Mouse (Mus musculus): ENCODE measurements around the gene Sdk1. TPM values are rescaled to one million over a fixed set of nuclear protein-coding genes. Genes with fewer than 3 reads are reported as not detected.

Sdk1 gene
- total RNA-seq, 2 experiments from 2014 or later, result 14.0 to 15.4 TPM

DNA sequence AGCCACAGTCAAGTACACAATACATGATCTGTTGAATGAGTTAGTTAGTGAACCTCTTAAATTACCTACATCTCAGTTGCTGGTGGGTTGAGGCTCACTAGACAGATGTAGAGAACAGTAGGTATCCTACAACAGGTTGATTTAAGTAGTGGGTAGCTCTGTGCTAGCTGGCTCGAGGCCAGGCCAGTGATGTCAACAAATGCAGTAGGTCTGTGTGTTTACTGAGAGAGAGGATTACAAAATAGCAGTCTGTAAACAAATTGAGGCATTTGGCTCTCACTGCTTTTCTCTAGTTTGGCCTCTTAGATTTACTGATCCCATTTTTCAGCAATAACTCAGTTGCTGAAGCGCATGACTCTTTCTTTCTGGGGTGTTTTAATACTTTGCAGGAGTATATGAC lies 70.5 kb downstream of the Sdk1 start:
- DNase-seq (ENCODE audit: low spot score in 2 of 2), result no peak
- intact Hi-C loops (cut with DNase I), result no loop called here

DNA sequence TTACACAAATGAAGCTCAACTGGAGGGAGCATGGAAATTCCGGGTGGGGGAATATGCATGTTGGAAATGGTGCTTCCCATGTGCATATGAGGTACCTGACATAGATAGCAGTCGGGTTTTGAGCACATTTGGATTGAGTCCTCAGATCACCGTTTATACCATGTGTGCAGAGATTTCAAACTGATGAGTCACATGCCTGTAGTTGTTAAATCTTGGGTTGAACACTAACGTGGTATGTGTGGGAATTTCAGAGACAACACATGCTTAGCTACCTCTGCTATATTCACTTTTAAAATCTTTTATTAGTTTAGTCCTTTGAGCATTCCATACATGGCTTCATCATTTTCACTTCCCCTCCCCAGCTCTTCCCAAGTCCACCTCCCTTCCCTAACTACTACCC lies 71.0 kb downstream of the Sdk1 start:
- intact Hi-C loops (cut with DNase I), result no loop called here
- no peak for DNase-seq (ENCODE audit: low spot score in 2 of 2)

DNA sequence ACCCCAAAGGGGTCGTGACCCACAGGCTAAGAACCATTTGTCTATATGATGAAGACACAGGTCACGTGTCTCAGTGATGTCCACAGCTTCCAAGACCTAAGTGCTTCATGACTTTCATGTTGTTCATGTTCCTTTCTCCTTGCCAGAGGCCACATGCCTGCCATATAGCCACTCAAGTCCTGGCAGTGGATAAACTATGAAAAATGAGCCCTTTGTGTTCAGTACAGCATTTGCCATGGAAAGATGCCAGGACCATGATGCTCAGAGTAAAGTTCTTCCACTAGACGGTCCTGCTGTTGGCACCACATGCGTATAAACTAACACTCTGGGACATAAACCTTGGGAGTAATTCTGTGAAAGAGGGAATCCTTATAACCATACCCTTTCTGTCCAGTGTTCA lies 75.8 kb downstream of the Sdk1 start:
- no peak for DNase-seq (ENCODE audit: low spot score in 2 of 2)
- intact Hi-C loops (cut with DNase I), result no loop called here

DNA sequence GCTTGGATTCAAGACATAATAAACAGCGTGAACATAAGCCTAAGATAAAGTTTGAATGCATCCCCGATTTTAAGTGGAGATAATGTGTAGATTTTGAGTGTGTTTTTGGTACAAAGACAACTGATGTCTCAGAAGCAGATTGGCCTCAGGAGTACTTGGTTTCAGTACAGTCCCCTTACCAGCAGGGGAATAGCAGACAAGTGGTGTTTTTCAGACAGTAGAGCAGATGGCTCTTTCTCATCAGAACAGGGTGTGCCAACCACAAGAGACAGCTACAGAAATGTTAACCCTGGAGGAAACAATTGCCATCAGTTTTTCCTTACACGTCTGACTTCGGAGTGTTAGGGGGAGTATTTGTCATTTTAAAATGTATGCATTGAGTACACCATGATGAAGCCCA lies 83.6 kb downstream of the Sdk1 start:
- intact Hi-C loops (cut with DNase I), result no loop called here
- DNase-seq (ENCODE audit: low spot score in 2 of 2), result peak in 1 of 2 experiments; percentile 63

DNA sequence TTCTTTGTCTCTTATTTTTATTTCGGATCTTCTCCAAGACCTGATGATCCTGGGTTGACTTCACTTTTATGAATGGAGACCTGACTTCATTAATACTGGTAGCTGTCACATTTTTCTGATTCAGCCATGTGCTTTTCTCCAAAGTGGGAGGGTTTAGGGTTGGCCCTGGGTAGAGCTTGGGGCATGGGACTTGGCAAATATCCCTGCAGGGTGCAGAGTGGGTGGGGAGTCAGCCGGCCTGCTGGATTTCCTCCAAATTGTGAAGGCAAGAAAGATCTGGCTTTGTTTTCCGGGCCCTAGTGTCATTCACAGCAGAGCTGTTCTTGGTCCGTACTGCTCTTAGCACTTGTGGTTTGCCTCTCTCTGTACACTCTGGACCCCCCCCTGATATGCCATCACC lies 103.1 kb downstream of the Sdk1 start:
- DNase-seq (ENCODE audit: low spot score in 2 of 2), result no peak
- intact Hi-C loops (cut with DNase I), result no loop called here

DNA sequence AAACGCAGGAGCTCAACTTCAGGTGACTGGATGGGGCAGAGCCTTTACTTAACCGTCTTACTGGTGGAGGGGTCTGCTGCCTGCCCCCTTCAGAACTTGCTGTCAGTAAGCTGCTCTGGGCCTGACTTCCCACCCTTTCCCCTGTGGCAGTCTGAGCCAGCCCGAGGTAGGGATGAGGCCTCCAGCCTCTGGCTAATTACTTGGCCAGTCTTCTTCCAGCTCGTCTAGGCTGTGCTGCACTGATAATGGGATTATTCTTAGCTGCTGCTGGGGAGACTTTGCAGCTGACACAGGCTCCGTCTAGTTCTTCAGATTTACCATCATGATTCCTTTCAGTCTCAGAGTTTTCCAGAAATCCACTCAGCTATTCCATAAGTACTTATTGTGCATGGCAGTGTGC lies 104.2 kb downstream of the Sdk1 start:
- no peak for DNase-seq (ENCODE audit: low spot score in 2 of 2)
- intact Hi-C loops (cut with DNase I), result no loop called here

DNA sequence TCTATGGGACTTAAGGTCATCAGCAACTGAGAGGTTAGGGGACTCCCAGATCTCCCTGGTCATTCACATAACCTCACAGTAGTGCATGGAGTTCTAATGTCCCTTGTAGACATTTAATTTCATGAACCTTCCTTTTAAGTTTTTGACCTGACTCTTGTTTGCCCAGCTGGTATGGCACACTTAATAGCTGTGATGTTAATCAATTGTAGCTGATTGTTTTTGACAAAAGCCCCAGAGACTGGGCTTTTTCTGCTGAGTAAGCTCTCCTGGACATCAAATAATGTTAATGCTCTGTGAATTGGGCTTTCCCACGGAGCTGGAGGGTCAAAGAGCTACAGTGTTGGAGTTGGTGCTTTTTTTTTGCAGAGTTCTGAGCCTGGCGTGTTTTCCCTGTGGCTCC lies 121.4 kb downstream of the Sdk1 start:
- intact Hi-C loops (cut with DNase I), result no loop called here
- DNase-seq (ENCODE audit: low spot score in 2 of 2), result no peak

DNA sequence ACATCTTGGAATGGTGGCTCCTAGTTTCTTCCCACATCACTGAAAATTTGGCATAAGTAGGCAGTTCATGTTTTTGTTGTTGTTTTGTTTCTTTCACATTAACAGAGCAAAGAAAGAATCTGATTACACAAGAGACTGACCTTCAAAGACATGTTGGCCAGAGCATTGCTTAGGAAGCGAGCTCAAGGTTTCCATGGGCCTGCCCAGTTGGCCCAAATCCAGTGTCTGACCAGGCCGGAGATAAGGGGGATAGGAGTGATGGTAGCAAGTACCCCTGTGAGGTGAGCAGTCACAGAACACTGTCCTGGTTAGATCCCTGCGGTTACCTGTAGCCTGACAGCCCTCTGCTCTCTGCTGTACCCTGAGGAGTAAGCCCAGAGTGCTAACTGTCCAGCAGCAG lies 122.7 kb downstream of the Sdk1 start:
- no peak for DNase-seq (ENCODE audit: low spot score in 2 of 2)
- intact Hi-C loops (cut with DNase I), result no loop called here

DNA sequence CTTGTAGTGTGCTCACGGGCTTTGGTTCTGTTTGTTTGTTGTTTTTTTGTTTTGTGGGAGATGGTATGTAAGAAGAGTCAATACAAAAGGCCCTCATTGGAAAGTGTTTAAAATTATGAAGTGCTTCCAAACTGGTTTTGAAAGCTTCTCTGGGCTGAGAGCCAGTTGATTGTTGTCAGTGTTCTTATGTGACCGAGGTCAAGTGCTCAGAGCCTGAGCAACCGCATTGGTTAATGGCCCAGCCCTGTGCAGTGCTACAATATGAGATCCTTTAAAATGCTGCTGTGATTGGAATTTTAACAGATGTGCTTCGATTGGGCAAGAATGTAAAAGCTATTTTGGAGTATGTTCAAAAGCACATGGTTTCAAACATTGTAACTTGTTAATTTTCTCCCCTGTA lies 127.3 kb downstream of the Sdk1 start:
- DNase-seq (ENCODE audit: low spot score in 2 of 2), result no peak
- intact Hi-C loops (cut with DNase I), result no loop called here

DNA sequence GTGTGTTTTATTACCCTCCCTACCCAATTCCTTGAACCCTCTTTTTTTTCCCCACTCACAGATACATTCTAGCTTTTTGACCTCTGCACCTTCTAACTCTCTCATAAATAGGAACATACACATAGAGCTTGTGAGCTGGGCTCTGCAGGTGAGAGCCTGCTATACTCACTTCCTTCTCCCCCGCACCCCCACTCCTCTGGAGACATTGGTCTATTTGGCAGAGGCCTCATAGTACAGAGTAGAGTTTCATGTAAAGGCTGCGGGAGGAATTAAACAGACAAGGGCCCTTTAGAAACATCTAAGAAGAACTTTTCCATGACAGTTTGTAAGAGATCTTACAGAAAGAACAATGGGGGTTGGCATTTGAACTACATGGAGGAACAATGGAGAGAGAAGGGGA lies 133.5 kb downstream of the Sdk1 start:
- no peak for DNase-seq (ENCODE audit: low spot score in 2 of 2)
- intact Hi-C loops (cut with DNase I), result no loop called here

DNA sequence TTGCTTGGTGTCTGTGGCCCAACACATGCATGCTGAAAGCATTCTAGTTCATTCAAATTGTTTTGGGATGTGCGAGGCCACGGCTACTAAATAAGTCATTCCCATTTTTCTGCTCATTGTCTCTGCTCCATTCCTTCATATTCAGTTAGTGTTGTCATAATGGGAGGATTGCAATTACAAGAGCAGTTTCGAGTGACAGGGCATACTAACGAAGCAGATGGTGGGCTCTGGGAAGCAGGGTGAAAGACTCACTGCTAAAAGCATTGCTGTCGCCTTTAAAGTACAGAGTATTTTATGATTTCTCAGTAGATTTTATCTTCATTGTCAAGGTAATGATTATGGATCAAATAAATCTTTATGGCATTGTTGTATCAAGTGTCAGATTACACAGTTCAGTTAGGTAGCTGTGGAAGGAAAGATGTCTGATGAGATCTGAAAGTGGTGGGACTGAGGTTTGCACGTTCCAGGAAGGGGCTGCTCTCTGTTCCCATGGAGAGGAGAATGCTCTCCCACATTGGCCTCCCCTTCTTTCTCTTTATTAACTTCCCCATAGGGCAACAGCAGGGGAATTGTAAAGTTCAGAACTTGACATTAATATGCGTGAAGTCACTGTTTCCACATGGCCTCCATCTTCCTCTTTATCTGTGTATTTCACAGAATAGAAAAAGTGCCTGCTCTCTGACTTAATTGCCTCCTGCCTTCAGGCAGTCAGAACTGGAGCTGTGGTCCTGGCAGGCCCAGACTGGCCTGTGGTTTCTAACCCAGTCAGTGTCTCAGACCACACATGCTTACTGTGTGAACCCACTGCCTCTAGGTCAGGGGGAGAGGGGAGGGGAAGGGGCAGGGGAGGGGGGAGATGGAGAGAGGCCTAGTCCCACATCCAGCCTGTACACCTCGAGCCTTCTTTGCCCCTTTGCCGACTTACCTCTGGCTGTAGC lies 138.8 kb downstream of the Sdk1 start:
- intact Hi-C loops (cut with DNase I), result no loop called here
- DNase-seq (ENCODE audit: low spot score in 2 of 2), result no peak

DNA sequence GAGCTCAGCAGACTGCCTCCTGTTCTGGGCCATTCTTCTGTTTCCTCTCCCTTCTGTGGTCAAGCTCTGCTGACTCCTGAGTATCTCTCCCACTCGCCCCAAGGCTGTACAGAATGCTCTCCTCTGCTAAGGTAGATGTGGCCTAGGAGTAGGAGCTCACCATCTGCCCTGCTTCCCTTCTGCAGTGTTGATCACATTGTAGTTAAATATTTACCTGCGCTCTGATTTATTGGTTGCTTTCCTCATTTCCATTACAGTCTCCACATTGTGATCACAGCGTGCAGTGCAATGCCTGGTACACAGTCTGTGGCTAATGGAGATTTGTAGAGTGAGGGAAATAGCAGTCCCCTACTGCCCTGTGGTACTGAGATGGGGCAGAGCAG lies 139.5 kb downstream of the Sdk1 start:
- intact Hi-C loops (cut with DNase I), result no loop called here
- no peak for DNase-seq (ENCODE audit: low spot score in 2 of 2)

DNA sequence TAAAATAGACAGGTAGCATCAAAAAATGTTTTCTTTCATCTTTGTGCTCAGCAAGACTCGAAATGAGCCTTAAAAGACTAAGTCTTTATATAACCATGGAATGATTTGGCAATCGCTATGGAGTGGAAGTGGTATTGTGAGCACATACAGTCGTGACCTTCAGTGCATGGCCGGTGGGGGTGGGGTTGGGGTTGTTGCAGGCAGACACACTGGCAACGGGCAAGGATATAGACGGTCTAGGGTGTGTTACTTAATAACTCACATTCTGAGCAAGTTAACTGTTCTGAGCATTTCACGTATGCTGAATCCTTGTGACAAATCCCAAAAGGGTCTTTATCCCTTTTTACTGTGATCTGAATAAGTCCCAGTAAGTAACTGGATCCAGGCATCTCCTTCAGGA lies 140.3 kb downstream of the Sdk1 start:
- intact Hi-C loops (cut with DNase I), result no loop called here
- no peak for DNase-seq (ENCODE audit: low spot score in 2 of 2)

DNA sequence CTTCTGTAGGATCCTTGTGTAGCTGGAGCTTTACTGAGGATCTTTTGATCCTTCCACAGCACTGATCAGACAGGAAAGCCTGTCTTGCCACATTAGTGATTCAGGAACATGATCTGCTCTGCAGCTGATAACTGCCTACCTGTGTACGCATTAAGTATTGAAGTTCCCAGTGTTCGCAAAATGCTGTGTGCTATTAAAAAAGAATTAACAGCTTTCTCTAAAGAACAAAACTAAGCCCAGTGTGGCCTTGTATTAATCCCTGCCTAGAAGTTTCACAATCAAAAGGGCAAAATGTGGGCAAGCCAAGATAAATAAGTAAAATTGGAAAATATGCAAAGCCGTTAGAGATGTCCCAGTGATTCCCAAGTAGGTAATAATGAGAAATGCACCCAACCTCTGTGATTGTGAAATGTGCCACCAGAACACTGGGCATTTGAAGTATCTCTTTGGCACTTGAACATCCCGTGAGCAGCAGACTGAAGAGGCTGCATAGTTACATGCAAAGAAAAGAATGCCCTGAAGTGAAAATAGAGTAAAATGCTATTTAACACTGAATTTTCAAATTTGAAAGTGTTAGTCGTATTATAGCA lies 141.1 kb downstream of the Sdk1 start:
- intact Hi-C loops (cut with DNase I), result no loop called here
- DNase-seq (ENCODE audit: low spot score in 2 of 2), result no peak

DNA sequence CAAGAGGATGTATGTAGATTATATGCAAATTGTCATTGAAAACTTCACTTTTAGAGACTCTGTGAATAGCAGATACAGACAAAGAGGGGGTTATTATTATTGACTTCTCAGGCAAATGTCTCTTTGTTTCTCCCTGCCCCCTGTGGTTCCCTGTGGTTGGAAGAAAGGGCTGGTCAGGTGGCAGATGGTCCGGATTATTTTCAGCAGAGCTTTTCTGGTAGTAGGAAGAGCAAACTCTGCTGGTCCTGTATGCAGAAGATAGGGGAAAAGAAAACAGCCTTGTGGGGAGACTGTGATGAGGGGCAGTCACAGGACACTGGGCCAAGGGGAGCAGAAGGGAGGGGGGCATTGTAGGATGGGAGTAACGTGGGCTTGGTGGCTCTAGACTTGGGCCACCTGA lies 147.2 kb downstream of the Sdk1 start:
- no peak for DNase-seq (ENCODE audit: low spot score in 2 of 2)
- intact Hi-C loops (cut with DNase I), result no loop called here

DNA sequence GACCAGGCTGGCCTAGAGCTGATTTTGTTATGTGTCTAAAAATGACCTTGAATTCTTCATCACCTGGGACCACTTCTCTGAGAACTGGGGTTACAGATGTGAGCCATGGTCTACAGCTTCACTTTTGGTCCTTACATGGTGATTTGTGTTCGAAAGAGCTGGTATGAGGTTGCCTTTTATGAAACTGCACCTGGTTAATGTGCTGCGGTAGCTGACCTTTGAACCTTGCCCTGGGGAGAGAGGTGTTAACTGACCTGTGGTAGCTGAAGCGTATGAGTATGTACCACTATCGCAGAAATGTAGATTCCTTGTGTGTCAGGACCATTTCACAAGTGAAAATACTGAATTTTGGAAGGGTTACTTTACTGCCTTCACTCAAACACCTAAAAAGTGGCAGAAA lies 149.3 kb downstream of the Sdk1 start:
- intact Hi-C loops (cut with DNase I), result no loop called here
- DNase-seq (ENCODE audit: low spot score in 2 of 2), result no peak

DNA sequence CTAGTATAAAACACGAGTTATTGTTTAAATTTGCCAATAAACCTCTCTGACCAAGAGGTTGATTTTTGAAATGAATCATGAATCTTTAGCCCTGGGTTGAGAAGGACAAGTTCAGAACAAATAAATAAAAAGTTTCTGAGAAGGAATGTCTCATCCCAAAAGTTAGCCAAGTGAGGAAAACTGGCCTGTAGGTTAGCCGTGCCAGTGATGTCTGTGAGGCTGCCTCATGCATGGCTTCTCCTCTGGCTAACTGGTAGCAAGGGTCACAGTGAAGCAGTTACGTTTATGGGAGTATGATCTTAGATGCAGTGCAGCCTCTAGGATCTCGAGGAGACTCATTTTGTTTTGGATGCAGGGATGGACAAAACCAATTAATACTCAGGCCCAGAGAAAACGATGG lies 149.9 kb downstream of the Sdk1 start:
- no peak for DNase-seq (ENCODE audit: low spot score in 2 of 2)
- intact Hi-C loops (cut with DNase I), result no loop called here

DNA sequence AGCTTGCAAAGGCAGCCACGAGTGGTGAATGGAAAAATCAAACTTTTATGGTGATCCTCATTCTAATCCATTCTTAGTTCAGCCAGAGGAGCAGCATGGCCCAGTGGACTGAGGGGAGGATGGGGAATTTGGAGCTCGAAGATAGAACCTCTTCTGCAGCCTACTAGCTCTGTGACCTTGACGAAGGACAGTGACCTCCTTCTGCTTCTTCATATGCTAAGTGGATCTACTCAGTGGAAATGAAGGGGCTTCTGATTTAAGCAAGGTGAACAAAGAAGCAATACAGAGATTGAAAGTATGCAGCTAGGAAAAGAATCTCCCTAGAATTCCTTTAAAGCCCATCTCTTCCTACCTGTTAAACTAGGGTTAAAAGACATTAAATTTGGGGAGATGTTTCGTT lies 152.6 kb downstream of the Sdk1 start:
- no peak for DNase-seq (ENCODE audit: low spot score in 2 of 2)
- intact Hi-C loops (cut with DNase I), result no loop called here

DNA sequence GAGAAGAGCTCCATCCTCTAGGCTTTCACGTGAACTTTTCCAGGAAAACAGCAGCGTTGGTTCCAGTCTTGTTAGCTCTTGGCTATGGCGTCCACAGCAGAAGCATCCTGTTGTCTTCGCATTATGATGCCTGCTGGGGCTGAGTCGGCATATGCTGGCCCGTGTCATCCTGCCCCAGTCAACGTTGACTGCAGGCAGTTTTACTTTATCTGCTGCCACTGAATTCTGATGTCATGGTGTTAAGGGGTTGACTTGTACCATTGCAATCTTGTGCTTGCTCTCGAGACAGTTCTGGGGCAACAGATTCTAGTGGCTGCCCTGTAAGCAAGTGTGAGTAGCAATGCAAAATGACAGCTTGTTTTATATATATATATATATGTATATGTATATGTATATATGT lies 153.3 kb downstream of the Sdk1 start:
- intact Hi-C loops (cut with DNase I), result no loop called here
- no peak for DNase-seq (ENCODE audit: low spot score in 2 of 2)

DNA sequence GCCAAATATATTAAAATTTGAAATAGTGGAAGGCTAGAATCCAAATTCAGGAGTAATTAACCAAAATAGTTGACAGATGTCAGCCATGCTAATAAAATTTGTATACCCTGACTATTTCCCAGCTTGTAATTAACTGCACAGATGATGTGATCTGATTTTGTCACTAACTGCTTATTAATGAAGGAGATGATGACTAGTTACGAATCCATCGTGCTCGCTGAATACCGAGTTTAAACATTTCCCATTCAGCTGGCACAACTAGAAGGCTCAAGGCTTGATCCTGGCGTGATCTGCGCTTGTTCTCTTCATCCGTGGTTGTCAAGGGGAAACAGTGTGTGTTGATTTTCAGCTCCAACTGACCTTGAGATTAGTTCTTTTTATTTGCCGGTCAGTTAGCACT lies 162.5 kb downstream of the Sdk1 start:
- intact Hi-C loops (cut with DNase I), result no loop called here

DNA sequence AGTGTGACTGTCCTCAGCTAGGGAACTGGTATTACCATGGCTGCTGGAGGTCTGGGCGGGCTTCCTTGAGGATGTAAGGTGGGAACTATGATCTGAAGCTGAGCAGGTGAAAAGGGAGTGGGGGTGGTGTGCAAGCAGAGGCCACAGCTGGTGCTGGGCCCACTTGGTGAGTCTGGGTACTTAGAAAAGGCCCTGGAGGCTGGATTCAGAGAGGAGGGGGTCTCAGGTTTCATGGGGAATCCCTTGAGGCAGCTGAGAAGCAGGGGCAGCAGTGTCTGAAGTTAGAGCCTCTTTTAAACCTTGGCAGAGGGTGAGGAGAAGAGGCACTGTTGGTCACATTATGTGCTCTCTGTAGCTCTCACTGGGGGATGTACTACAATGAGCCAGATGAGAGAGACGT lies 163.4 kb downstream of the Sdk1 start:
- DNase-seq (ENCODE audit: low spot score in 2 of 2), result no peak
- intact Hi-C loops (cut with DNase I), result no loop called here

More for the DNA sequence above, 162.5 kb downstream of the Sdk1 start:
- no peak for DNase-seq (ENCODE audit: low spot score in 2 of 2)
